Comparison of ENCODE assay signal across 8 mouse cellular contexts in the genomic region with DNA sequence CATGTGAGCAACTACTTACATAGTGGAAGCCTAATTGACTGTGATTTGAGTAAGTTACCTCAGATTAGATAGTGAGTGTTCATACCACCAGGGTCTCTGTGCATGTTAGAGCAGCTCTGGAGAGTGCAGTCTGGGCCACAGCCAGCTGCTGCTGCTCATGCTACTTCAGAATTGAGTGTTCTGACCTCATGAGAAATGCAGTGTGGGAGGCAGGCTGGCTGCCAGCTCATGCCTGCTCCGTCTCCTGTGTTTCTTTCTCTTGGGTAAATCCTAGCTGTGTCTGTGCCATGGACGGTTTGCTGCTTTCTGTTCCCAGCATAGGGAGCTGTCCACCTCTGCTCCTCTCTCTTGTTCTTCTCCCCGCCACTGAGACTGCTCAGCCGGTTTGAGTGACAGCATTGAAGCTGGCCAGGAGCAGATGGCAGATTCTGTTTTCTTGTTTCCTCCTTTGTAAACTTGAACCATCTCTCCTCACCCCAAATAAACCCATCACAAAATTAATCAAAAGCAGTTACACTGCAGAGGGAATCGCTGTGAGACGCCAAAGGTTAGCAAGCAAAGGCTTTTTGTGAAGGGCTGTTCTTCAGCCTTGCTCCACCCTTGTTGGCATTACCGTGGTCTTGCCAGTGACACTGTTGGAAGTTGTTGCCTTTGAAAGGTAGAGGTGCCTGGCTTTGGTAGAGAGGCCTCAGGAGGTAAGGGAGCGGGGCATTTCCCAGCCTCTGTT. TPM values are rescaled to one million over a fixed set of nuclear protein-coding genes. Genes with fewer than 3 reads are reported as not detected.
DNase-seq lines count a peak whose midpoint lies in the region; ATAC-seq lines count a peak whose summit lies in the region.

No protein-coding gene starts in this region.

- peaks cover 68% of the 10 kb centered on the region for H3K4me1 ChIP-seq in embryonic facial prominence, embryonic 13.5 days
- peaks cover 85% of the 10 kb centered on the region for H3K4me1 ChIP-seq in heart, embryonic 12.5 days (replicated peaks)
- peaks cover 39% of the 10 kb centered on the region for H3K4me1 ChIP-seq in kidney, embryonic 14.5 days (ENCODE audit: control insufficient read depth, insufficient read depth, low read length)
- peaks cover 45% of the 10 kb centered on the region for H3K4me1 ChIP-seq in liver, embryonic 16.5 days (ENCODE audit: control insufficient read depth, low read depth, low read length)

- H3K4me2 ChIP-seq in embryonic facial prominence, embryonic 13.5 days = peak overlapping the region; percentile 25
- peak overlapping the region; percentile 45 for H3K4me2 ChIP-seq in heart, embryonic 12.5 days
- no peak overlapping the region; the same call in 1 of the 2 replicates for H3K4me2 ChIP-seq in kidney, embryonic 14.5 days (replicated peaks; ENCODE audit: low read depth, low read length)
- peak overlapping the region; percentile 21; the same call in 1 of the 2 replicates for H3K4me2 ChIP-seq in liver, embryonic 16.5 days (ENCODE audit: low read depth, low read length)

- peak overlapping the region; percentile 58 for H3K9ac ChIP-seq in embryonic facial prominence, embryonic 13.5 days
- peak overlapping the region; percentile 58; the same call in 1 of the 2 replicates for H3K9ac ChIP-seq in heart, embryonic 12.5 days
- H3K9ac ChIP-seq in kidney, embryonic 14.5 days (ENCODE audit: low read depth, low read length) = no peak overlapping the region
- H3K9ac ChIP-seq in liver, embryonic 16.5 days (ENCODE audit: low read depth, low read length) = no peak overlapping the region

- no peak overlapping the region for H3K4me3 ChIP-seq in embryonic facial prominence, embryonic 13.5 days
- no peak overlapping the region for H3K4me3 ChIP-seq in heart, embryonic 12.5 days
- no peak overlapping the region for H3K4me3 ChIP-seq in kidney, embryonic 14.5 days (ENCODE audit: low read length)
- H3K4me3 ChIP-seq in liver, embryonic 16.5 days (ENCODE audit: low read depth, low read length) = no peak overlapping the region

- H3K9me3 ChIP-seq in embryonic facial prominence, embryonic 13.5 days = no peaks in the 10 kb centered on the region
- H3K9me3 ChIP-seq in heart, embryonic 12.5 days (replicated peaks) = no peaks in the 10 kb centered on the region
- H3K9me3 ChIP-seq in kidney, embryonic 14.5 days (ENCODE audit: control insufficient read depth, low read length) = no peaks in the 10 kb centered on the region
- H3K9me3 ChIP-seq in liver, embryonic 16.5 days (replicated peaks; ENCODE audit: control insufficient read depth, low read length) = no peaks in the 10 kb centered on the region

- H3K27ac ChIP-seq in embryonic facial prominence, embryonic 13.5 days = peak overlapping the region; percentile 75
- peak overlapping the region; percentile 76 for H3K27ac ChIP-seq in heart, embryonic 12.5 days (ENCODE audit: poor library complexity, severe bottlenecking)
- H3K27ac ChIP-seq in kidney, embryonic 14.5 days (ENCODE audit: low read depth, low read length) = peak overlapping the region; percentile 78
- no peak overlapping the region; the same call in 1 of the 2 replicates for H3K27ac ChIP-seq in liver, embryonic 16.5 days (ENCODE audit: low read length)

- no peaks in the 10 kb centered on the region for H3K36me3 ChIP-seq in embryonic facial prominence, embryonic 13.5 days
- no peaks in the 10 kb centered on the region for H3K36me3 ChIP-seq in heart, embryonic 12.5 days
- no peaks in the 10 kb centered on the region; the same call in 1 of the 2 replicates for H3K36me3 ChIP-seq in kidney, embryonic 14.5 days (ENCODE audit: control insufficient read depth, insufficient read depth, low read length)
- no peaks in the 10 kb centered on the region for H3K36me3 ChIP-seq in liver, embryonic 16.5 days (ENCODE audit: control insufficient read depth, insufficient read depth)

- H3K27me3 ChIP-seq in embryonic facial prominence, embryonic 13.5 days = no peaks in the 10 kb centered on the region
- H3K27me3 ChIP-seq in heart, embryonic 12.5 days (replicated peaks) = no peaks in the 10 kb centered on the region
- H3K27me3 ChIP-seq in kidney, embryonic 14.5 days (ENCODE audit: control insufficient read depth, insufficient read depth, low read length) = no peaks in the 10 kb centered on the region
- H3K27me3 ChIP-seq in liver, embryonic 16.5 days (ENCODE audit: control insufficient read depth, insufficient read depth, low read depth, low read length) = no peaks in the 10 kb centered on the region

- 30% methylated on average over 8 of the region's 8 CpGs for WGBS in embryonic facial prominence, embryonic 13.5 days
- 39% methylated on average over 8 of the region's 8 CpGs for WGBS in heart, embryonic 12.5 days
- 27% methylated on average over 8 of the region's 8 CpGs for WGBS in kidney, embryonic 14.5 days
- WGBS in liver, embryonic 16.5 days (ENCODE audit: insufficient replicate concordance) = 27% methylated on average over 8 of the region's 8 CpGs

- no peak for ATAC-seq in embryonic facial prominence, embryonic 13.5 days (ENCODE audit: insufficient number of reproducible peaks, insufficient read depth, low FRiP score, low TSS enrichment, low read depth)
- ATAC-seq in heart, embryonic 12.5 days (ENCODE audit: insufficient number of reproducible peaks, low FRiP score) = peak; percentile 20; the same call in 1 of the 2 replicates
- no peak for ATAC-seq in kidney, embryonic 14.5 days (ENCODE audit: low FRiP score, low TSS enrichment)
- no peak for ATAC-seq in liver, embryonic 16.5 days (ENCODE audit: low read depth)

- peak; percentile 73 for DNase-seq in CD4-positive helper T cell, adult 2 months (ENCODE audit: low read depth, low spot score)
- DNase-seq in ZHBTc4 (ENCODE audit: low read depth, low spot score) = peak; percentile 28
- DNase-seq in ovary, postnatal 10 days (ENCODE audit: low spot score) = peak; percentile 38
- DNase-seq in natural killer cell, adult 2 months (ENCODE audit: low spot score in 2 of 2) = no peak

RNA-seq across cellular contexts. Expression of a gene that starts 10.5 kb away (rescaled TPM):
- polyA plus RNA-seq in embryonic facial prominence, embryonic 13.5 days (2015; fragmentation: Nextera tagmentation; extraction: Ambion mirVana) = 54.1 and 66.3 TPM in 2 replicates
- 59.5 and 63.3 TPM in 2 replicates for polyA plus RNA-seq in heart, embryonic 12.5 days (2016; fragmentation: Nextera tagmentation; extraction: Ambion mirVana)
- polyA plus RNA-seq in kidney, embryonic 14.5 days (2014; fragmentation: Nextera tagmentation; extraction: Ambion mirVana) = 42.6 and 53.4 TPM in 2 replicates
- 22.0 and 22.4 TPM in 2 replicates for polyA plus RNA-seq in liver, embryonic 16.5 days (2015; fragmentation: Nextera tagmentation; extraction: Ambion mirVana)

Comparison
In these comparisons a context has a peak if more than half of its experiments do, and no peak if none do; other contexts are left out.
1. DNase-seq: peak in CD4-positive helper T cell, adult 2 months (single experiment), ZHBTc4 (single experiment) and ovary, postnatal 10 days (single experiment); none in natural killer cell, adult 2 months (0 of 2).
2. H3K9ac ChIP-seq: peak in embryonic facial prominence, embryonic 13.5 days (single experiment) and heart, embryonic 12.5 days (single experiment); none in kidney, embryonic 14.5 days (single experiment) and liver, embryonic 16.5 days (single experiment).